Mouse (Mus musculus) kidney, postnatal 36 days (tissue): ENCODE measurements at regions not wholly inside any gene's neighbourhood (a gene's known extent, or its start where the extent isn't known, plus 50 kb on each side); places are given as distances from the start of the nearest gene placed in this dataset.
"Not testable (repeated sequence)": the region's sequence is repeated elsewhere in the genome, so short reads cannot be mapped to it uniquely, and the experiment has no call there.

Source experiments
- DNase-seq, 2 experiments: peaks; one replicate each; pipeline ENCODE4 v3.0.0; 2021 to 2022; ENCODE audit warnings: mixed read lengths in 2 of 2

GRCm38 (mm10) chr10:72298824-72299551, 355.7 kb upstream of the Zwint start:
- DNase-seq: no peak

GRCm38 (mm10) chr10:72309045-72309444, 345.6 kb upstream of the Zwint start:
- DNase-seq: not testable (repeated sequence)

GRCm38 (mm10) chr10:72318308-72318707, 336.3 kb upstream of the Zwint start:
- DNase-seq: no peak

GRCm38 (mm10) chr10:72320307-72320706, 334.3 kb upstream of the Zwint start:
- no peak for DNase-seq

GRCm38 (mm10) chr10:72326624-72327023, 328.0 kb upstream of the Zwint start:
- no peak for DNase-seq

- DNase-seq: no peak
Measured at GRCm38 (mm10) chr10:72347253-72347652, 307.4 kb upstream of the Zwint start.

- no peak for DNase-seq
Measured at GRCm38 (mm10) chr10:72347949-72348663, 306.5 kb upstream of the Zwint start.

GRCm38 (mm10) chr10:72352810-72353209, 301.8 kb upstream of the Zwint start:
- no peak for DNase-seq

GRCm38 (mm10) chr10:72353515-72353914, 301.1 kb upstream of the Zwint start:
- no peak for DNase-seq

GRCm38 (mm10) chr10:72383351-72383750, 271.3 kb upstream of the Zwint start:
- no peak for DNase-seq

GRCm38 (mm10) chr10:72384826-72385225, 269.8 kb upstream of the Zwint start:
- DNase-seq: no peak

GRCm38 (mm10) chr10:72391397-72391796, 263.2 kb upstream of the Zwint start:
- DNase-seq: peak; percentile 10 to 62

- DNase-seq: no peak
Measured at GRCm38 (mm10) chr10:72393279-72394041, 261.2 kb upstream of the Zwint start.

GRCm38 (mm10) chr10:72394367-72394766, 260.3 kb upstream of the Zwint start:
- no peak for DNase-seq

- DNase-seq: no peak
Measured at GRCm38 (mm10) chr10:72403290-72403689, 251.4 kb upstream of the Zwint start.

- DNase-seq: no peak
Measured at GRCm38 (mm10) chr10:72410305-72410704, 244.3 kb upstream of the Zwint start.

GRCm38 (mm10) chr10:72411670-72412069, 243.0 kb upstream of the Zwint start:
- DNase-seq: no peak

GRCm38 (mm10) chr10:72454629-72455028, 200.0 kb upstream of the Zwint start:
- DNase-seq: no peak

- no peak for DNase-seq
Measured at GRCm38 (mm10) chr10:72484315-72484714, 170.3 kb upstream of the Zwint start.

GRCm38 (mm10) chr10:72532431-72532830, 122.2 kb upstream of the Zwint start:
- no peak for DNase-seq

- no peak for DNase-seq
Measured at GRCm38 (mm10) chr10:72533427-72533826, 121.2 kb upstream of the Zwint start.

- DNase-seq: no peak
Measured at GRCm38 (mm10) chr10:72533859-72534258, 120.8 kb upstream of the Zwint start.

- DNase-seq: no peak
Measured at GRCm38 (mm10) chr10:72549564-72549963, 105.1 kb upstream of the Zwint start.

- DNase-seq: no peak
Measured at GRCm38 (mm10) chr10:72551561-72551960, 103.1 kb upstream of the Zwint start.
